Mouse (Mus musculus): ENCODE measurements around the gene Dlx4. TPM values are rescaled to one million over a fixed set of nuclear protein-coding genes. Genes with fewer than 3 reads are reported as not detected.

Dlx4 gene
- total RNA-seq, 2 experiments from 2014 or later, result 0.32 TPM; not detected in 1

DNA sequence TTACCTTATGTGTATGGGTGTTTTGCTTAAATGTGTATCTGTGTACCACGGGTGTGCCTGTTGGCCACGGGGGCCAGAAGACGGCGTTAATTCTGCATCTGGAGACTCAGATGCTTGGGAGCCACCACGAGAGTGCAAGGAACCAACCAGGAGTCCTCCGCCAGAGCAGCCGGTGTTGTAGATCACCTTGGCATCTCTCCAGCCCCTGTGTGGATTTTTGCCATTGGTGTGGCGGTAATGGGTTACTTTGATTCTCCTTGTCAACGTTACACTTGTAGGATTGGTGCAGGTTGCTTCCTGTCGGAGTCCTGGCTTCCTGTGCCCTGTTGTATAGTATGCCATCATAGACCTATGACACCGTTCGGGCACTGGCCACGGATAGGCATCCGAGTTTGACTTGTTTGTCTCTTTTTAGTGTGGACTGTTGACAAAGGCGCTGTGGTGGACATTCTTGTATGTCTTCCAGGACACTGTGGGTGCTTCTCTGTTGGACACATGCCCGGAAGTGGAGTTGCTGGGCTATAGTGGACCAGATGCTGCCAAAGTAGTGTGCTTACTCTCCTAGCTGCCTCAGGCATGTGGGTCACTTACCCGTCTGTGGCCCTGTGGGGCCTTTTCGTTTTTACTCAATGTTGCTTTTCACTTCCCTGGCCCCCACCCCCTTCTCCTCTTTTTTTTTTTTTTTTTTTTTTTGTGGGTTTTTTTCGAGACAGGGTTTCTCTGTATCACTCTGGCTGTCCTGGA is 43.7 kb downstream of the Dlx4 start:
- no peak for DNase-seq

DNA sequence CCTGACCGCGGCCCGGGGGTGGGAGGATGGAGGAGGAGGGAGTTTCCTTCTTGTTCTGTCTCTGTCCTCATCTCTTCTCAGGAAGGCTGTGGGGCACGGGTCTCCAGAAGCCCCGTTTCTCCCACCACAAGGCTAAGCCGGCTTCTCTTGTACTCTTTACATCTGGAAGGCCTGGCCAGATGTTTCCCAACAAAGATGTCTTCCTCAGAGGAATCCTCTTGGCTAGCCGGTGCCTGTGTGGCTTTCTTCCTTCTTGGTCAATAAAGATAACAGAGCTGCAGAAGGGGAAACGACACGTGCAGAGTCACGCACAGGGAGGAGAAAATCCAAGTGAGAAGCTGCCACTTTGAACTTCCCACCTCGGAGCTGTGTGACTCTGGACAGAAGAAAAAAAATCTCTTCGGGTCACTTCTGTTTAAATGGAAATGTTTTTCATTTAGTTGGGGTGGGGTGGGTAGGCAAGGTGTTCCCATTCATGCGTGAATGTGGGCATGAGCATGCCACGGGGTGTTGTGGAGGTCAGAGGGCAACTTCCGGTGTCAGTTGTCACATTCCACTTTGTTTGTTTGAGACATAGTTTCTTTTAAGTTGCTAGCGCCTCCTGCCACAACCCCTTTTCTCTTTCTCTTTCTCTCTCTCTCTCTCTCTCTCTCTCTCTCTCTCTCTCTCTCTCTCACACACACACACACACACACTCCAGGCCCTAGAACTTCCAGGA is 44.8 kb downstream of the Dlx4 start:
- DNase-seq, result no peak

DNA sequence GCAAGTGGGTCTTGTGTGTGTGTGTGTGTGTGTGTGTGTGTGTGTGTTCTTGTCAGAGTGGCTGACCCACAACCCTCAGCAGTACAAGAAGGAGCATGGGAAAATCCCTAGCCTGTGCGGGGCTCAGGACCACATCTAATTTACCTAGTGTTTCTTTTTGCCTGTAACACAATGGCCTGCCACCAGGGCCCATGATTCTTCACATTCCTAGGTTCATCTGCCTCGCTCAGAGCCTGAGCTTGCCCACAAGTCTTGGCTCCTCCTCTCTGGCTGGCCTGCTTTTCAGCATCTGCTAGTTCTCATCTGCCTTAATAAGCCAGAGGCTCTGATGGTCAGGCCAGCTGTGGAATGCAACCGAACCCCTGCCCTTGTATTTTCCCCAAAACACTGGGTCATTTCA is 45.7 kb downstream of the Dlx4 start:
- DNase-seq, result peak; percentile 27

GRCm38 (mm10) chr11:95098346-95099095 is 47.5 kb downstream of the Dlx4 start:
- no peak for DNase-seq

- no peak for DNase-seq
These were observed 48.2 kb downstream of the Dlx4 start for GRCm38 (mm10) chr11:95097889-95098288.

- DNase-seq, result no peak
These were observed 49.3 kb downstream of the Dlx4 start for GRCm38 (mm10) chr11:95096608-95097373.

DNA sequence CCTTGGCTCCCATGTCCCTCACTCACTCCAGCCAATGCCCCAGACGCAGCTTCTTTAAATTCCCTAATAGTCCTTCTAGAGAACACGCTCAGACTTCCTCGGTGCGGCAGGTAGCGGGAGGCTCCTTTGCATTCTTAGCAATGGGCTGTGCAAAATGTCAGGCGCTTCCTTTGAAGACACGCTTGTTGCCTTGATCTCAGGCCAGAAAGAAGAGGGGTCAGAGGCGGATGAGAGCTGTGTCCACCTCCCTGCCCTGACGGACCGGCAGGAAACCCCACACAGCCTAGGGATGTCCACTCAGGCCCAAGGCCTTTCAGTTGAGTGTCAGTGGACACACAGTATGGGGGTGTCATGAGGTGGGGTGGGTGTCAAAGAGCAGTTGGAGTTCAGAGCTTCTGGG is 50.5 kb downstream of the Dlx4 start:
- DNase-seq, result no peak

DNA sequence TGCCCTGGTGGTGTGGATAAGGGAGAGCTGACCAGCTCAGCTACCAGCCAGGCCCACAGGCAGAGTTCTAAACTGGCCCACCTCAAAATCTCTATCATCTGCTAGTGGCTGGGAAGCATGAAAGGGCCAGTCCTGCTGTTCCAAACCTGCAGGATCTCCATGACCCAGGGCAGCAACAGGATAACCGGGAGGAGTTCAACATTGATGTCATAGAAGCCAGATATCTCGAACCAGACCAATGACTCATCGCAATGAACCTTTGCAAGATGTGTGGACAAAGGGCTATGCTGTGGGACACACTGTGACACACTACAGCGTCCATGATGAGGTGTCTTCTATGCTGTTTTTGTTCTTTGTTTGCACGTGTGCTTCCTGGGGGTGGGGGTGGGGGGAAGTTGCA is 53.0 kb downstream of the Dlx4 start:
- DNase-seq, result no peak

Other genes starting within 250 kb of the Dlx4 start
- 1,000 to 10,000 TPM; 5,070 to 7,999 TPM for gene Col1a1, start 210.0 kb downstream of the Dlx4 start, total RNA-seq (2021)
- not detected for gene Hils1, start 178.7 kb downstream of the Dlx4 start, total RNA-seq (2021)
- 100 to 1,000 TPM; 185 to 194 TPM for gene Sgca, start 169.9 kb downstream of the Dlx4 start, total RNA-seq (2021)
- 10 to 100 TPM; 46.8 to 54.9 TPM for gene Ppp1r9b, start 155.2 kb downstream of the Dlx4 start, total RNA-seq (2021)
- 1 to 10 TPM; 3.5 to 6.1 TPM for gene Samd14, start 136.4 kb downstream of the Dlx4 start, total RNA-seq (2021)
- 100 to 1,000 TPM; 345 to 347 TPM for gene Pdk2, start 104.9 kb downstream of the Dlx4 start, total RNA-seq (2021)
- 1 to 10 TPM; 3.4 to 4.6 TPM for gene Itga3, start 69.5 kb downstream of the Dlx4 start, total RNA-seq (2021)
- gene Dlx3, start 26.1 kb downstream of the Dlx4 start, total RNA-seq (2021), result 1 to 10 TPM in 1 of 2 experiments, not detected in 1; 2.7 TPM
- gene Tac4, start 115.3 kb upstream of the Dlx4 start, total RNA-seq (2021), result not detected
- gene Kat7, start 164.0 kb upstream of the Dlx4 start, total RNA-seq (2021), result 10 to 100 TPM; 29.7 to 31.8 TPM
- 10 to 100 TPM in 1 of 2 experiments, 1 to 10 TPM in 1; 9.0 to 14.5 TPM for gene Fam117a, start 190.8 kb upstream of the Dlx4 start, total RNA-seq (2021)
- 10 to 100 TPM; 42.7 to 43.8 TPM for gene Slc35b1, start 238.4 kb upstream of the Dlx4 start, total RNA-seq (2021)